Mouse (Mus musculus) heart, adult 11 months (tissue): ENCODE data around the gene Atp5f1.
"Not testable (repeated sequence)": the region's sequence is repeated elsewhere in the genome, so short reads cannot be mapped to it uniquely, and the experiment has no call there.

Source experiments
- DNase-seq: peaks from one replicate; pipeline ENCODE4 v3.0.0; 2022

Atp5f1 gene

GRCm38 (mm10) chr3:105929821-105930220, 30.1 kb downstream of the Atp5f1 start:
- peak; percentile 17 for DNase-seq

- no peak for DNase-seq
Observed at GRCm38 (mm10) chr3:105928781-105929180, 31.1 kb downstream of the Atp5f1 start.

GRCm38 (mm10) chr3:105928195-105928569, 31.7 kb downstream of the Atp5f1 start:
- peak; percentile 48 for DNase-seq

- peak; percentile 57 for DNase-seq
Observed at GRCm38 (mm10) chr3:105927561-105928194, 32.2 kb downstream of the Atp5f1 start.

GRCm38 (mm10) chr3:105924616-105925015, 35.3 kb downstream of the Atp5f1 start:
- peak; percentile 42 for DNase-seq

GRCm38 (mm10) chr3:105921959-105922358, 37.9 kb downstream of the Atp5f1 start:
- DNase-seq = no peak

- peak; percentile 15 for DNase-seq
Observed at GRCm38 (mm10) chr3:105920743-105921142, 39.2 kb downstream of the Atp5f1 start.

GRCm38 (mm10) chr3:105918355-105918745, 41.5 kb downstream of the Atp5f1 start:
- peak; percentile 30 for DNase-seq

- DNase-seq = peak; percentile 71
Observed at GRCm38 (mm10) chr3:105917656-105918354, 42.1 kb downstream of the Atp5f1 start.

- not testable (repeated sequence) for DNase-seq
Observed at GRCm38 (mm10) chr3:105916455-105916854, 43.4 kb downstream of the Atp5f1 start.

- no peak for DNase-seq
Observed at GRCm38 (mm10) chr3:105915281-105915680, 44.6 kb downstream of the Atp5f1 start.

GRCm38 (mm10) chr3:105913839-105914681, 45.8 kb downstream of the Atp5f1 start:
- DNase-seq = no peak

GRCm38 (mm10) chr3:105912097-105912880, 47.6 kb downstream of the Atp5f1 start:
- DNase-seq = no peak

- peak; percentile 76 for DNase-seq
Observed at GRCm38 (mm10) chr3:105910519-105911190, 49.2 kb downstream of the Atp5f1 start.

GRCm38 (mm10) chr3:105908976-105909375, 50.9 kb downstream of the Atp5f1 start:
- DNase-seq = peak; percentile 73

GRCm38 (mm10) chr3:105907956-105908655, 51.8 kb downstream of the Atp5f1 start:
- peak; percentile 82 for DNase-seq

- peak; percentile 86 for DNase-seq
Observed at GRCm38 (mm10) chr3:105904721-105905120, 55.2 kb downstream of the Atp5f1 start.

- peak; percentile 71 for DNase-seq
Observed at GRCm38 (mm10) chr3:105904213-105904612, 55.7 kb downstream of the Atp5f1 start.

- DNase-seq = peak; percentile 61
Observed at GRCm38 (mm10) chr3:105901468-105901867, 58.4 kb downstream of the Atp5f1 start.

- peak; percentile 94 for DNase-seq
Observed at GRCm38 (mm10) chr3:105900716-105901115, 59.2 kb downstream of the Atp5f1 start.

- DNase-seq = peak; percentile 90
Observed at GRCm38 (mm10) chr3:105900266-105900665, 59.6 kb downstream of the Atp5f1 start.
